In genomic region chr10:61410193-61410592, GRCm38 (mm10) we compare ENCODE assay signal across 15 mouse cellular contexts. TPM values are rescaled to one million over a fixed set of nuclear protein-coding genes. Genes with fewer than 3 reads are reported as not detected.
"Had no signal": no experiment of that assay in that cellular context is flagged by ENCODE, and none has a peak within 500 bp of the region (broad histone marks: within the 10 kb centered on the region; RNA-seq: fewer than 3 reads in every experiment).

No protein-coding gene starts in this region.

- H3K4me2 ChIP-seq: lung, embryonic 14.5 days had no signal

- DNase-seq: kidney, adult 18-20 months; kidney, adult 9 months; kidney, postnatal 25 days; layer of hippocampus, postnatal 36 days; lung, embryonic 14.5 days; thymus, adult 18-20 months; thymus, postnatal 36 days had no signal

- H3K27ac ChIP-seq: left cerebral cortex, adult 2 months; macrophage had no signal

- H3K9ac ChIP-seq: lung, embryonic 14.5 days had no signal

- ATAC-seq: lung, postnatal 0 days; midbrain, embryonic 16.5 days had no signal

- H3K4me3 ChIP-seq: left cerebral cortex, adult 2 months; myocyte had no signal

RNA-seq across cellular contexts. Expression of gene Nodal, which starts 7.6 kb away (rescaled TPM):
- polyA plus RNA-seq: limb, embryonic 11.5 days; macrophage; neural tube, embryonic 11.5 days; small intestine, adult 2 months had no signal
